Mouse (Mus musculus) liver, adult 2 months (tissue): Measurements from ENCODE around the gene C730034F03Rik. TPM values are rescaled to one million over a fixed set of nuclear protein-coding genes. Genes with fewer than 3 reads are reported as not detected.

Experiments used
- DNase-seq: peaks from one replicate; pipeline ENCODE4 v3.0.0-alpha.2; 2011; ENCODE audit warnings: low read depth, low spot score; ENCODE audit errors: extremely low read depth
- H3K27ac ChIP-seq: fragments of 200-500 bp; replicated peaks from 2 replicates; pipeline ENCODE4 v1.5.1; 2012; ENCODE audit warnings: low read depth, mild to moderate bottlenecking, control low read depth, inconsistent platforms, low read length; ENCODE audit not compliant: insufficient read depth
- H3K27me3 ChIP-seq: fragments of 200-500 bp; 2 replicates; pipeline ENCODE4 v1.6.1; 2012; ENCODE audit warnings: mild to moderate bottlenecking, moderate library complexity, low read length, inconsistent platforms; ENCODE audit not compliant: control insufficient read depth, insufficient read depth
- H3K36me3 ChIP-seq: fragments of 200-500 bp; 2 replicates; pipeline ENCODE4 v1.6.1; 2012; ENCODE audit warnings: low read length, inconsistent platforms; ENCODE audit not compliant: control insufficient read depth, insufficient read depth
- H3K4me1 ChIP-seq: fragments of 200-500 bp; 2 replicates; pipeline ENCODE4 v1.6.1; 2011; ENCODE audit warnings: low read length; ENCODE audit not compliant: control insufficient read depth, insufficient read depth
- H3K4me3 ChIP-seq: fragments of 200-500 bp; 2 replicates; pipeline ENCODE4 v1.5.1; 2011; ENCODE audit warnings: low read depth, mild to moderate bottlenecking, control low read depth, low read length, moderate library complexity; ENCODE audit not compliant: insufficient read depth
- H3K79me2 ChIP-seq: fragments of 200-500 bp; 2 replicates; pipeline ENCODE4 v1.6.1; 2012; ENCODE audit warnings: inconsistent platforms, mild to moderate bottlenecking, low read length, moderate library complexity; ENCODE audit not compliant: control insufficient read depth, insufficient read depth
- H3K9ac ChIP-seq: fragments of 200-500 bp; 2 replicates; pipeline ENCODE4 v1.6.1; 2012; ENCODE audit warnings: low read depth, mild to moderate bottlenecking, control low read depth, inconsistent platforms, low read length
- CTCF ChIP-seq: fragments of 200-500 bp; IDR thresholded peaks from 2 replicates; pipeline ENCODE4 v1.5.1; 2011; ENCODE audit warnings: low read depth, low read length, control low read depth
- POLR2A ChIP-seq: fragments of 200-500 bp; IDR thresholded peaks from 2 replicates; pipeline ENCODE4 v1.6.1; 2011; ENCODE audit warnings: low read length, control low read depth; ENCODE audit not compliant: insufficient read depth; ENCODE audit errors: extremely low read depth
- WGBS: fragments of 180-500 bp; shearing (Covaris S2); methylation state at CpG from one replicate; pipeline ENCODE4 v1.1.7; 2018; 5-methylcytosine and 5-hydroxymethylcytosine counted together
- polyA plus RNA-seq: library from polyadenylated mRNA; depleted of rRNA; stranded (reverse); fragments of >200 nt; gene quantifications from 2 replicates; pipeline ENCODE4 v1.2.3, GENCODE M21; 2012
- total RNA-seq: library from RNA; depleted of rRNA; stranded (reverse); fragments of >200 nt; gene quantifications from 2 replicates; pipeline ENCODE4 v1.2.3, GENCODE M21; 2014

The C730034F03Rik gene
- total and polyA plus RNA-seq, 2 experiments, result 0.83 to 1.6 TPM

DNA sequence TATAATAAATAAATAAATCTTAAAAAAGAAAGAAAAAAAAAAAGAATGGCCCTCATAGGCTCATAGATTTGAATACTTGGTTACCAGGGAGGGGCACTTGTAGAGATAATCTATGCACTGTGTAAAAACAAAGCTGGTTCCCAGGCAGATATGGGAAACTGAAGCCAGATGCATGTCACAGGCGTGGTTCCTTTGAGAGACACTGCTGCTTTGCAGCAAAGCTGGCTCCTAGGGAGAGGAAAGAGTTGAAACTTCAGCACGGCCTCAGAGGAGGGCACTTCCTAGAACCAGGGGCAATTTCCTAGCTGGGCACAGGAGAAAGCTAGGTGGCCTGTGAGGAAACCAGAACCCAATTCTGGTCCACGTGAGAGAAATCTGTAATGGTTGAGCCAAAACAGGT is 4.7 kb downstream of the C730034F03Rik start:
- WGBS, result 86% methylated on average over 3 of the region's 3 CpGs
- no peaks in the 10 kb centered on the region for H3K79me2 ChIP-seq
- H3K9ac ChIP-seq, result no peak overlapping the region
- H3K27me3 ChIP-seq, result no peaks in the 10 kb centered on the region
- DNase-seq, result no peak
- H3K27ac ChIP-seq, result no peak overlapping the region
- TF ChIP-seq POLR2A (no peak), CTCF (no peak)
- H3K4me3 ChIP-seq, result no peak overlapping the region
- no peaks in the 10 kb centered on the region for H3K36me3 ChIP-seq
- peaks cover 4% of the 10 kb centered on the region for H3K4me1 ChIP-seq

DNA sequence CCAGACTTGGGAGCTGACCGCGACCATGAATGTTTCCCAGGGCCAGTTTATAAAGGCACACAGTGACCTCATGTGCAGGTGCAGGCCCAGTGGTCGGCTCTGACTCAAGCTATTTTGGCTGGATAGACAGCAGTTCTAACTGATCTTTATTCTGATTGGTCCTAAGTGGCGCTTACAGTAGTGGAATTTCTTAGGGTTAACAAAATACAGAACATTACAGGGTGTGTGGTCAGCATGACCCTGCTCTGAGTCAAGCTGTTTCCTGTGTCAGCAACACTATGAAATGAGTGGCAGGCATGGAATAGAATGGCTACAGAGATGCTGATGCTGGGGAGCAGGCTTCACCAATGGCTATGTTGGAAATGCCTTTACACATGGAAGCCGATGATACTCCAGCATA is 6.5 kb downstream of the C730034F03Rik start:
- Histone ChIP-seq H3K27me3 (no peaks in the 10 kb centered on the region), H3K9ac (no peak overlapping the region), H3K79me2 (no peaks in the 10 kb centered on the region), H3K27ac (no peak overlapping the region), H3K4me3 (no peak overlapping the region), H3K36me3 (no peaks in the 10 kb centered on the region), H3K4me1 (peaks cover 2% of the 10 kb centered on the region)
- WGBS, result 86% methylated on average over 5 of the region's 5 CpGs
- no peak for DNase-seq
- no peak for TF ChIP-seq CTCF
- TF ChIP-seq POLR2A, result no peak

DNA sequence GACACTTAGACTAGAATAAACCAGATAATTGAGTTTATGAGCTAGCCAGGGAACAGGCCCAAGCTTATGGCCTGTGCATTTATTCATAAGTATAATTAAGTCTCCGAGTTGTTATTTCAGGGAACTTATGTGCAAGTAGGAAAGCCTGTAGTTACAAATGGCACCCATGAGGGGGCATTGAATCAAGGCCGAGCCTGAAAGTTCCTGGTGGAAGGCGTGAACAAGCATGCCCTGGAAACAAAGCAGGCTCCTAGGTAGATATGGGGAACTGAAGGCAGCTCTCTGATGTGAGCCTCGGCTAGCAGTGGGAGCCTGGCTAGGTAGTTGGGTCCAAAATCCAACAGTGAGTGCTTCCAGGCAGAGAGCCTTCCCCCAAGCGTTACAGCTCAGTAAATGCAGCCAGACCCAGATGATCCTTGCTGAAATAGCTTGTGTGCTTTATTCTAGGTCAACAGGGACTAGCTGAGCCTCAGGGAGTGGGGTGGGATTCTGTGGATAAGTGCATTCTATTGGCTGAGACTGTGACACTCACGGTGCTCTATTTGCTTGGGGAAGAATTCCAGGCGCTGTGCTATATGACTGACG is 13.2 kb downstream of the C730034F03Rik start:
- H3K27ac ChIP-seq, result no peak overlapping the region
- no peak for DNase-seq
- no peaks in the 10 kb centered on the region for H3K36me3 ChIP-seq
- TF ChIP-seq CTCF, result no peak
- no peak for TF ChIP-seq POLR2A
- no peaks in the 10 kb centered on the region for H3K4me1 ChIP-seq
- no peaks in the 10 kb centered on the region for H3K79me2 ChIP-seq
- no peak overlapping the region for H3K4me3 ChIP-seq
- H3K9ac ChIP-seq, result no peak overlapping the region
- 50% methylated on average over 8 of the region's 8 CpGs for WGBS
- no peaks in the 10 kb centered on the region for H3K27me3 ChIP-seq

DNA sequence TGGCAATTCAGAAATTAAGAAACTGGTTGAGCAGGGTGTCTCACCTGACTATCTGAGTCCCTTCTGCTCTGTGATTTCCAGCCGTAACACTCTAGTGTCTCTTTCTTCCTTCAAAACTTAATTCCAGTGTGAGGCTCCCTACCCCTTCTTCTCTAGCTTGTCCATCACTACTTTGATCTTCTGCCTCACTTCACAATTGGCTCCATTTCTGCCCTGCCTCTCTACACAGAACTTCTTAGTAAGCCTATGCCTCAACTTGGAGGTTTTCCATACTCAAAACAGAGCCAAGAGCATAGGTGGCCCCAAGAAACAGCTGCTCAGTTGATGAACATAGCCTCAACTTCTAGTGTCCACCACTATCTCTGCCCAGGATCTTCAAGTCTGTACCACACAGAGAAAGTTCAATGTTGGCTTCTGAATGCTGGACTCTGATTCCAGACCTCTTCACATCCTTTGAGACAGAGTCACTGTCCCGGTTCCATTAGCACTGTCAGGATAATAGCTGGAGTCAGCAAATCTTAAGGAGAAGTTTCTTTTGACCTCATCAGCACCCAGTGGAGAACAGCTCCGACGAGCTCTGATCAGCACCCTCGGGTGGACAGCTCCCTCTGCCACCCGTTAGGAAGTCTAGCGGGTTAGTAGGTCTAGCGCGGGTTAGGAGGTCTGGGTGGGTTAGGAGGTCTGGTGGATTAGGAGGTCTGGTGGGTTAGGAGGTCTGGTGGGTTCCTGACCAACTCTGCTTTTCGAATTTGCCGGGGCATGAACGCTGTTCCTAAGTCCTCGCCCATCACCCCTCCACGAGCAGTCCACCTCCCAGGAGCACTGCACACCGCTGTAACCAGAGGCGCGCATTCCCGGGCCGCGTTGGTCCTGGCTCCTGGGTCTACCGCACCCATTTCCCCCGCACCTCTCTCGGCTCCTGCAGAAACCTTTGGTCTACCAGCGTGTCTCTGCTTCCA is 23.8 kb downstream of the C730034F03Rik start:
- Histone ChIP-seq H3K4me1 (no peaks in the 10 kb centered on the region), H3K27ac (no peak overlapping the region), H3K4me3 (no peak overlapping the region), H3K9ac (no peak overlapping the region), H3K79me2 (no peaks in the 10 kb centered on the region), H3K27me3 (peaks cover 8% of the 10 kb centered on the region; the same call in 1 of the 2 replicates), H3K36me3 (no peaks in the 10 kb centered on the region)
- DNase-seq, result no peak
- WGBS, result 5% methylated on average over 24 of the region's 24 CpGs
- TF ChIP-seq CTCF (no peak), POLR2A (no peak)

DNA sequence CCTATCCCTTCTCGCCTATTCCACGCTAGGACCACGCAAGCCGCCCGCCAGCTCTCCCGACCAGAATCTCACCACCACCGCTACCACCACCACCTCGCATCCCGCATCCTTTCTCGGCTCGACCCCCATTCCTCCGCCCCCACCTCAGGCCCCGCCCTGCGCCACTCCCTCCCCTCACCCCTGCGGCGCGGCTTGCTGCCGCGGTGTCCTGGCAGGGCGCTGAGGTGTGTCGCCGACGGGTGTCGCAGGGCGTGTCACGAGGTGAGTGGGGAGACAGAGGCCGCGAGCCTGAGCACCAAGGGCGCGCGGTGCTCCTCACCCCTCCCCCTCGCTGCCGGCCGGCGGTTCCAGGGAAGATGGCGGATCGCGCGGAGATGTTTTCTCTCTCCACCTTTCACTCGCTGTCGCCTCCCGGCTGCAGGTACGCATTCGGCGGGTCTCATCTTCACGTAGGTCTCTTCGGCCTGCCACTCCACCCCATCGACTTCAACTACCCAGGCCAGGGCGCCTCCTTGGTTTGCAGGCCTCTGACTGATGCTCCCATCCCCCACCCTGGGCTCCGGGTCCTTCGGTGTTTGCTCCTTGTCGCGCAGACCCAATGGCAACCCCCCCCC is 24.6 kb downstream of the C730034F03Rik start, which contains the start of gene Mapk8ip2:
Gene Mapk8ip2 (plus strand): TSS at position 49 of the 614 bp plus-strand sequence.
- Histone ChIP-seq H3K79me2 (no peaks in the 10 kb centered on the region), H3K27ac (no peak within 1 kb of the TSS), H3K4me1 (no peaks in the 10 kb centered on the region), H3K27me3 (peaks cover 8% of the 10 kb centered on the region; the same call in 1 of the 2 replicates), H3K4me3 (peak within 1 kb of the TSS; percentile 6; the same call in 1 of the 2 replicates), H3K36me3 (no peaks in the 10 kb centered on the region), H3K9ac (no peak within 1 kb of the TSS)
- TF ChIP-seq POLR2A (no peak), CTCF (no peak)
- WGBS, result 2% methylated on average over 47 of the region's 53 CpGs
- no peak for DNase-seq
